Mouse (Mus musculus): ENCODE results near the gene Trim58.

Trim58 gene

GRCm38 (mm10) chr11:58640272-58640867, at the start of gene Trim58:
Gene Trim58, plus strand, starts transcription at chr11:58640465.
- DNase-seq: no peak

GRCm38 (mm10) chr11:58594814-58595213, 45.5 kb upstream of the Trim58 start, which contains the start of gene Olfr324:
Gene Olfr324, plus strand, starts transcription at chr11:58595114.
- no peak for DNase-seq

GRCm38 (mm10) chr11:58597837-58598236, 42.4 kb upstream of the Trim58 start:
- DNase-seq: no peak

GRCm38 (mm10) chr11:58602062-58602461, 38.2 kb upstream of the Trim58 start:
- DNase-seq: no peak

- DNase-seq: no peak
These were observed 37.3 kb upstream of the Trim58 start for GRCm38 (mm10) chr11:58602800-58603560.

GRCm38 (mm10) chr11:58604688-58605087, 35.6 kb upstream of the Trim58 start:
- DNase-seq: no peak

- no peak for DNase-seq
These were observed 35.0 kb upstream of the Trim58 start for GRCm38 (mm10) chr11:58605228-58605627.

GRCm38 (mm10) chr11:58606177-58606919, 33.9 kb upstream of the Trim58 start:
- no peak for DNase-seq

- no peak for DNase-seq
These were observed 33.2 kb upstream of the Trim58 start for GRCm38 (mm10) chr11:58607030-58607429.

GRCm38 (mm10) chr11:58613359-58613758, 26.9 kb upstream of the Trim58 start:
- DNase-seq: no peak

- DNase-seq: no peak
These were observed 25.7 kb upstream of the Trim58 start for GRCm38 (mm10) chr11:58614526-58614925.

- no peak for DNase-seq
These were observed 24.3 kb upstream of the Trim58 start, which contains the start of gene 2210407C18Rik for GRCm38 (mm10) chr11:58615975-58616374. Gene 2210407C18Rik, minus strand, starts transcription at chr11:58616075.

GRCm38 (mm10) chr11:58618369-58618768, 21.9 kb upstream of the Trim58 start:
- DNase-seq: no peak

- no peak for DNase-seq
These were observed 21.5 kb upstream of the Trim58 start for GRCm38 (mm10) chr11:58618793-58619192.

GRCm38 (mm10) chr11:58626146-58626545, 14.1 kb upstream of the Trim58 start:
- no peak for DNase-seq

GRCm38 (mm10) chr11:58630401-58630800, 9.9 kb upstream of the Trim58 start, which contains the start of gene Olfr323:
Gene Olfr323, minus strand, starts transcription at chr11:58630501.
- no peak for DNase-seq

GRCm38 (mm10) chr11:58634878-58635277, 5.4 kb upstream of the Trim58 start:
- no peak for DNase-seq

GRCm38 (mm10) chr11:58636376-58636977, 3.8 kb upstream of the Trim58 start:
- DNase-seq: peak; percentile 19 to 20

- DNase-seq: no peak
These were observed 2.0 kb upstream of the Trim58 start for GRCm38 (mm10) chr11:58638176-58638701.

GRCm38 (mm10) chr11:58641057-58641456, 792 bp downstream of the Trim58 start:
- no peak for DNase-seq

- no peak for DNase-seq
These were observed 1.5 kb downstream of the Trim58 start for GRCm38 (mm10) chr11:58641638-58642358.

- peak in 1 of 2 experiments; percentile 2 for DNase-seq
These were observed 3.1 kb downstream of the Trim58 start for GRCm38 (mm10) chr11:58643350-58643749.

Measured in lung, adult 18-20 months (tissue).